Mouse (Mus musculus): ENCODE data around the gene Gm16430.
"Not testable (repeated sequence)": the region's sequence is repeated elsewhere in the genome, so short reads cannot be mapped to it uniquely, and the experiment has no call there.

Gene Gm16430

DNA sequence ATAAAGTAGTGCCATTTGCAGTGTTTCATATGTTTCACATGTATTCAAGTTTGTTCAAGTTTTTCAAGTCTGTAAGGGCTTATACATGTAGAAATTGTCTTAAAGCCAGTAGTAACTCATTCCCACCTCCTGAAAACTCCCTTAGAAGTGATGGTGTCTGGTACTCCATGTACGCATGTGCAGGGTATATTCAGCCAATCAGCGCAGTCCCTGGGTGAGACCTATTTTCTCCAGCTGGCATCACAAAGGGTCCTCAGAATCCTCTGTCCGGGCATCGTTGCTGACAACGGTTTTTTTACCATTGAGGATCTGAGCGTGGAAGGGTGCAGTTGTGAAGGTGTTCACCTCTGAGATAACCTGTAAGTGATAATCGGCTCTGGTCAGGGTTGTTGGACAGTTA, at the start of gene Gm16430:
TSS of gene Gm16430 (plus strand) at position 301 of the 400 bp plus-strand sequence.
- DNase-seq (ENCODE audit: low spot score in 2 of 2): not testable (repeated sequence)

Data from heart, adult 9 months (tissue).